Mouse (Mus musculus): ENCODE results near the gene Pcnx2. TPM values are rescaled to one million over a fixed set of nuclear protein-coding genes. Genes with fewer than 3 reads are reported as not detected.

Pcnx2 gene
- 23.2 and 26.7 TPM in 2 replicates for polyA plus RNA-seq (2021; fragmentation: Nextera tagmentation)
- long read RNA-seq, experiment 1, full-length matches to known transcripts, result 18 of 66 reads
- long read RNA-seq, experiment 1, partial matches to known transcripts, result 40 of 66 reads
- long read RNA-seq, experiment 1, other reads (novel, unspliced or antisense), result 8 of 66 reads
- long read RNA-seq, experiment 2, full-length matches to known transcripts, result 1 of 20 reads
- long read RNA-seq, experiment 2, partial matches to known transcripts, result 19 of 20 reads
- long read RNA-seq, experiment 2, other reads (novel, unspliced or antisense), result 0 of 20 reads

GRCm38 (mm10) chr8:125897868-125898788 lies at the start of gene Pcnx2:
TSS of gene Pcnx2 (minus strand) at chr8:125898317.

GRCm38 (mm10) chr8:125910365-125911228 lies 12.5 kb upstream of the Pcnx2 start, which contains the start of gene Map3k21:
TSS of gene Map3k21 (plus strand) at chr8:125910450.

GRCm38 (mm10) chr8:125729746-125730145 lies 168.4 kb downstream of the Pcnx2 start, which contains the start of gene Ntpcr:
TSS of gene Ntpcr (plus strand) at chr8:125729963.

Other genes with a start within 250 kb of the Pcnx2 start
- gene Map10, start 228.5 kb downstream of the Pcnx2 start, polyA plus RNA-seq (2021; fragmentation: Nextera tagmentation), result 2.5 and 2.9 TPM in 2 replicates
- 41.7 and 58.9 TPM in 2 replicates for gene Ntpcr, start 168.4 kb downstream of the Pcnx2 start, polyA plus RNA-seq (2021; fragmentation: Nextera tagmentation)
- 0.44 and 0.68 TPM in 2 replicates for gene Map3k21, start 12.1 kb upstream of the Pcnx2 start, polyA plus RNA-seq (2021; fragmentation: Nextera tagmentation)
- 120 and 148 TPM in 2 replicates for gene Kcnk1, start 96.9 kb upstream of the Pcnx2 start, polyA plus RNA-seq (2021; fragmentation: Nextera tagmentation)

Measured in left cerebral cortex, adult 6 months (tissue).